Mouse (Mus musculus) neutrophil, adult 5-6 weeks (primary cell): ENCODE results near the gene Anxa5. TPM values are rescaled to one million over a fixed set of nuclear protein-coding genes. Genes with fewer than 3 reads are reported as not detected.

Source experiments
- ATAC-seq: fragments of 151-379, 151-347 bp; 2 replicates; pipeline ENCODE4 v1.8.0; 2017; ENCODE audit warnings: mild to moderate bottlenecking, moderate TSS enrichment; ENCODE audit not compliant: insufficient number of reproducible peaks, poor library complexity, low FRiP score, severe bottlenecking; ENCODE audit errors: extremely low read depth
- total RNA-seq: library from RNA; stranded (forward); fragments of 200-1000 nt; gene quantifications from 2 replicates; pipeline ENCODE4 v1.2.3, GENCODE M21; 2017

The Anxa5 gene
- total RNA-seq, 1 experiment from 2014 or later, result 44.0 TPM

DNA sequence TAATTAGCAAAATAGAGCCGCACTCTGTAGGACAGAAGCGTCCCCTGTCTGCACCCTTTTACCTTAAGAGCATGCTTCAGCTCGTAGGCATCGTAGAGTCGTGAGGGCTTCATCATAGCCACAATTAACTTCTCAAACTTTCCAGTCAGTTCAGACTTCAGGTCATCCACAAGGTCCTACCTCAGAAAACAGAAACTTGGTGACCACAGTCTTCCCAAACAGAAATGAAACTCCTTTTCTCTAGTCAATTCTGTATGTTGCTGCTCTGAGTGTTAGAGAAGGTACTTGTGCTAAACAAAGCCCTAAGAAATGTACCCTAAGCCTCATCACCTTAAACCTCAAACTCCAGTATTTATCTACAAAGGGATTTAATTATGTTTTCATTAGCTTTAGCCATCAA, 13.9 kb downstream of the Anxa5 start:
- no peak for ATAC-seq

DNA sequence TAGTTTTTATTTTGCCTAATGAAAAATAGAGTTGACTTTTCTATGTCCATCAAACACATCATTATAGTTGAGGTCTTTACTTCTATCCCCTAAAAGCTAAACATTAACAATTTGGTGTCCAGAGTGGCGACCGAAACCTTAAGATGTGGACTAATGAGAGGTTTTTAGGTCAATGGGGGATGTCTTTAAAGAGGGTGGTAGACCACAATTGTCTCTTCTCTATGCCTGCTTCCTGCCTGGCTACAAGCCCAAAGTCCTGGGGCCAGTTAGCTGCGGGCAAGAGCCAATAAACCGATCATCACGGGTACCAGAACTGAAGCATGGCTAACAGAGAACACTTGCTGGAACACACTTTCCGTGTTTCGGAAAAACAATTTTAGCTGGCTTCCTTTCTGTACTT, 15.0 kb downstream of the Anxa5 start:
- ATAC-seq, result no peak

- ATAC-seq, result no peak
Observed at GRCm38 (mm10) chr3:36455566-36455965, 20.1 kb downstream of the Anxa5 start.

GRCm38 (mm10) chr3:36455124-36455523, 20.6 kb downstream of the Anxa5 start:
- no peak for ATAC-seq

DNA sequence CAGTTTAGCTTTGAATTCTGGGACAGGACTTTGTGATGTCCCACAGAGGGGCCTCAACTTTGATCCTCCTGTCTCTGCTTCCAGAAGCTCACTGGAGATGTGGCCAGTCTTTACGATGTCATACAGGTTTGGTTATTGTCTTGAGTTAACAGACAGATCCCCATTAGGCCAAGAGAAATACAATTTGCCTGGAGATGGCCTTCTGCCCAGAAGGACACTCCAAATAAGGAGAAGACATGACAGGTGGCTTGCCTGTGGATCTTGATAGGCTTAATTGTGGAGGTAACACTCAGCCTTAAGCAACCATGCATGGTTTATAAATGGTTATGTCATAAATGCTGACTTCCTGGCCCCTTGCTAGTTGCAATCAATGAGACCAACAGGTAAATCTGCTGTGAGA, 23.2 kb downstream of the Anxa5 start:
- no peak for ATAC-seq

- no peak for ATAC-seq
Observed at GRCm38 (mm10) chr3:36449292-36450165, 26.2 kb downstream of the Anxa5 start.

- ATAC-seq, result no peak
Observed at GRCm38 (mm10) chr3:36446918-36447317, 28.8 kb downstream of the Anxa5 start.

- no peak for ATAC-seq
Observed at GRCm38 (mm10) chr3:36446506-36446905, 29.2 kb downstream of the Anxa5 start.

DNA sequence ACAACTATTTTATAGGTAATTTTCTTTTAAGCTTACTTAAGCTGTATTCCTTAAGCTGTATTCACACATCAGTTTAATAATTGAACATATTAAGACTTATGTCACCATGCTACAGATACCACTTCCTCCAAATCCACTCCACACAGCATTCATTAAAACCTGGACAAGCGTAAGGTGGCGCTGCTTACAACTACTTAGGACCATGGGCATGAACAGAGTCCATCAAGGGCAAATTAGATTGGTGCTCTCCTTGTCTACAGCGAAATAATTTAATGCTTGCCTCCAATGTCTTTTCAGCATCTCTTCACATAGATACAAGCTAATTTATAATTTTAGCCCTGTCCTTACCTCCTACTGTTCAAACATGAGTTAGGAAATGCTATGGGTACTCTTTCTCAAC, 29.7 kb downstream of the Anxa5 start:
- ATAC-seq, result no peak

- ATAC-seq, result no peak
Observed at GRCm38 (mm10) chr3:36442426-36442825, 33.3 kb downstream of the Anxa5 start.

- ATAC-seq, result no peak
Observed at GRCm38 (mm10) chr3:36440280-36440679, 35.4 kb downstream of the Anxa5 start.

DNA sequence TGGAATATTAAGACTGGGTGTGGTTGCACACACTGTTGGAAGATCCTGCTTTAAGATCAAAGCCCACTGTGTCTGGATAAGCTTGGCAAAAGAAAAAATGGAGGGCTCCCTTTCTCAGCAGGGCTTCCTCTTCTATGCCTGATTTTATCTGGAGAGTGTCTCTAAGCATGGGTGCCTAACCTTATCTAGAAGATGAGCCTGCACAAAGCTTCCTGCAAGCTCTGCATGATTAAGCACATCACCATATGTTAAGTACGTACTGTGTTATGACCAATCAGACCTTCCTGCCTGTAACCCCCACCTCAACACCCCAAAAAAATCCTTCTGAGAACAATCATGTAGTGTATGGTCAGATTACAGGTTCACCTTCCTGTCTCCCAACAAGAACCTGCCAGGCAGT, 45.3 kb downstream of the Anxa5 start:
- no peak for ATAC-seq

DNA sequence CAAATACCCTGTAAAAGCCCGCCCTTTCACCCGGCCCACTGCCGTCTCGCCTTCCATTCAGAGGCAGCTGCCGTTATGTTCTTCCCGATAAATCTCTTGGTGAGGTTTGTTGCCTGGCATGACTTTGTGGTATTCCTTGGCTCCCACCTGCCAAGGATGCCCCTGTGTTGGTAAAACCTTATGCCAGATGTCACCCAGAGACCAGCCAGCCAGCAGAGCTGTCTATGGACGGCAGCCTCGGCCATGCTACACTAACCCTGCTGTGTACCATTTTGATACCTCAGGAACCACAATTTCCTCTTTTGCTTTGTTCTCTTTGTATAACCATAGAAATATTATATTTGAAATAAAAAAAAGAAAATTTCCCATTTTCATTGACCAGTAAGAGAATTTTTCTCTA, 48.3 kb downstream of the Anxa5 start:
- no peak for ATAC-seq

DNA sequence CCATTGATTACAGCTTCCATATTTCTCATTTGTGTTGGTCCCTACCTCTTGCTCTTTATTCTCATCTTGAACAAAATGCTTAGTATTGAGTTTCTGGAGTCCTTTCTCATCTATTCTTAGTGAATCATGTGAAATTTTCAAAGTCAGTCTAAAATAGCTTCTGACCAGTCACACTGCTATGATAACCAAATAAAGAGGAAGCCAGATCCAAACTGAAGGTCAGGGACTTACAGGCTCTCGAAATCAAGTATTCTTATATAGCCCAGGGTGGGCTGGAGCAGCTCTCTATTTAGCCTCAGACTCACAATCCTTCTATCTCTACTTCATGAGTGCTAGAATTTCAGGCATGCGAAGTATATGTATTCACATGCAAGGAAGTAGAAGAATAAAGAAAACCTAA, 66.2 kb downstream of the Anxa5 start:
- ATAC-seq, result no peak

GRCm38 (mm10) chr3:36406967-36407366, 68.7 kb downstream of the Anxa5 start:
- ATAC-seq, result no peak

GRCm38 (mm10) chr3:36406340-36406739, 69.4 kb downstream of the Anxa5 start:
- no peak for ATAC-seq

- no peak for ATAC-seq
Observed at GRCm38 (mm10) chr3:36401900-36402299, 73.8 kb downstream of the Anxa5 start.

DNA sequence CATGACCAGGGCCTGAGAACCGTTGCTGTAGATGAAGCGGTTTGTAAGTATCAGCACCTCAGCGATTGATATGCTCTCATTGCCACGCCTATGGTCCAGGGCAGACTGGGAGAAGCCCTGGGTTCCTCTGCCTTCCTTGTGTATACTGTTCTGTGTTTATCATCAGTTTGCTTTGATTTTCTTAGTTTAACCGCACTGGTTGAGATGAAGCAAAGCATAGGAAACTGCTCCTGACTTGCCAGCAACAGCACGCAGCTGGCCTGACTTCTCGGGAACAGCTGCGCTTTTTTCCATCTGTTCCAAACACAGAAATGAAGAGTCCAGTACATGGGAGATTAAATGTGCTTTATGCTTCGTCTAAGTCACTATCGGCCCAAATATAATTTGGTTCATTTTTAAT, 75.0 kb downstream of the Anxa5 start:
- no peak for ATAC-seq
